Mouse (Mus musculus): ENCODE data around the gene Ivd.

DNA sequence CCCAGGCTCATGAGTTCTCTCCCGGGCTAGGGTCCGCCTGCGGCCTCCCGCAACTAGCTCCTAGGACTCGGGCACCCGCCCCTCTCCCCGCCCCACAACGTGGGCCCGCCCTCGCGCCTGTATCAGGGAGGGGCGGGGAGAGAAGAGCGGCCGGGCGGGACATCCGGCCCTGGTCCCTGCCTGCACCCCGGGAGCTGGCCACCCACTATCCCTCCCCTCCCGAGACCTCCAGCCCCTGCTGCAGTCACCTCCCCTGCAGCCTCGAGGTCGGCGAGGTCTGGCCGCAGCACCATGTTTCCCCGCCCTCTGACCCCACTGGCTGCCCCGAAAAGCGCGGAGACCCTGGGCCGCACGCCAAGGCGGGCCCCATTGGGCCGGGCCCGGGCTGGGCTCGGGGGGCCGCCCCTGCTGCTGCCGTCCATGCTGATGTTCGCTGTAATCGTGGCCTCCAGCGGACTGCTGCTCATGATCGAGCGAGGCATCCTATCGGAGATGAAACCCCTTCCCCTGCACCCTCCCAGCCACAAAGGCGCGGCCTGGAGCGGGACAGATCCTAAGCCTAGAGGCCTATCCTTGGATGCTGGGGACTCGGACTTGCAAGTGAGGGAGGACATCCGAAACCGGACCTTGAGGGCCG lies 64.7 kb downstream of the Ivd start, which contains the start of gene Chst14:
- TF ChIP-seq CTCF (IDR thresholded peaks at IDR 0.05; ENCODE audit: low read depth) (no peak), EP300 (IDR thresholded peaks at IDR 0.05; ENCODE audit: low read depth) (no peak)

Data from liver, postnatal 0 days (tissue).